Mouse (Mus musculus): ENCODE data around the gene Rgr.

- TF ChIP-seq CTCF (conservative IDR thresholded peaks at IDR 0.05; ENCODE audit: low read length) (no peak), NANOG (IDR thresholded peaks at IDR 0.05; ENCODE audit: borderline replicate concordance, low read length) (no peak), POU5F1 (IDR thresholded peaks at IDR 0.05; ENCODE audit: borderline replicate concordance, low read length) (no peak)
Measured at GRCm38 (mm10) chr14:37097956-37098530, 49.3 kb upstream of the Rgr start, which contains the start of gene Cdhr1.

Data from E14TG2a.4 (cell line).